Mouse (Mus musculus) MEL (cell line): ENCODE results near the gene Atp6v1g2. TPM values are rescaled to one million over a fixed set of nuclear protein-coding genes. Genes with fewer than 3 reads are reported as not detected.
A peak's percentile ranks its signal among the peaks of the same experiment; 100 is the strongest.

ENCODE experiments used
- DNase-seq: peaks from one replicate; pipeline ENCODE4 v3.0.0; 2011; ENCODE audit warnings: low read depth, low spot score
- H3K27ac ChIP-seq: 2 replicates; pipeline ENCODE4 v1.5.1; 2012; ENCODE audit warnings: low read depth, mild to moderate bottlenecking, control low read depth, low read length, moderate library complexity; ENCODE audit not compliant: control insufficient read depth
- H3K27me3 ChIP-seq, 2 experiments: fragments of 150-350 bp in 1 of 2; sonication (generic) in 1 of 2; 2 replicates each; pipeline ENCODE4 v1.6.1; 2012; ENCODE audit warnings: low read length in 2 of 2, mild to moderate bottlenecking in 2 of 2, improper control_type of control experiment in 1 of 2, moderate library complexity in 1 of 2; ENCODE audit not compliant: insufficient read depth in 2 of 2, control insufficient read depth in 1 of 2
- H3K36me3 ChIP-seq, 2 experiments: 2 replicates each; pipeline ENCODE4 v1.6.1; 2012 to 2014; ENCODE audit warnings: low read length in 2 of 2, improper control_type of control experiment in 1 of 2, inconsistent platforms in 1 of 2, mild to moderate bottlenecking in 1 of 2; ENCODE audit not compliant: insufficient read depth in 2 of 2, control insufficient read depth in 1 of 2
- H3K4me1 ChIP-seq, 2 experiments: fragments of 150-350 bp in 1 of 2; sonication (generic) in 1 of 2; 2 replicates each; pipeline ENCODE4 v1.6.1; 2012; ENCODE audit warnings: low read length in 2 of 2, improper control_type of control experiment in 1 of 2, mild to moderate bottlenecking in 1 of 2; ENCODE audit not compliant: insufficient read depth in 2 of 2, control insufficient read depth in 1 of 2
- H3K4me3 ChIP-seq, 2 experiments: fragments of 150-350 bp in 1 of 2; sonication (generic) in 1 of 2; 2 replicates each; pipeline ENCODE4 v1.5.1; 2012; ENCODE audit warnings: low read depth in 2 of 2, low read length in 2 of 2, mild to moderate bottlenecking in 2 of 2, moderate library complexity in 2 of 2, control low read depth in 1 of 2, improper control_type of control experiment in 1 of 2; ENCODE audit not compliant: control insufficient read depth in 1 of 2, insufficient read depth in 1 of 2
- H3K79me2 ChIP-seq: 2 replicates; pipeline ENCODE4 v1.6.1; 2012; ENCODE audit warnings: mild to moderate bottlenecking, low read length, moderate library complexity; ENCODE audit not compliant: control insufficient read depth, poor library complexity, insufficient read depth
- H3K9ac ChIP-seq: 2 replicates; pipeline ENCODE4 v1.6.1; 2012; ENCODE audit warnings: low read depth, mild to moderate bottlenecking, control low read depth, low read length, moderate library complexity; ENCODE audit not compliant: control insufficient read depth, poor library complexity, severe bottlenecking
- H3K9me3 ChIP-seq: fragments of 150-350 bp; sonication (generic); replicated peaks from 2 replicates; pipeline ENCODE4 v1.6.1; 2012; ENCODE audit warnings: mild to moderate bottlenecking, low read length, improper control_type of control experiment, moderate library complexity; ENCODE audit not compliant: insufficient read depth
- BHLHE40 ChIP-seq: IDR thresholded peaks from 2 replicates; pipeline ENCODE4 v1.6.1; 2012; ENCODE audit warnings: low read depth, mild to moderate bottlenecking, inconsistent platforms, low read length, improper control_type of control experiment, borderline replicate concordance
- CHD1 ChIP-seq: IDR thresholded peaks from 2 replicates; pipeline ENCODE4 v1.6.1; 2012; ENCODE audit warnings: low read depth, mild to moderate bottlenecking, inconsistent platforms, low read length, improper control_type of control experiment
- CHD2 ChIP-seq: IDR thresholded peaks from 2 replicates; pipeline ENCODE4 v1.6.1; 2011; ENCODE audit warnings: low read length, improper control_type of control experiment
- E2F4 ChIP-seq: IDR thresholded peaks from 2 replicates; pipeline ENCODE4 v1.6.1; 2011; ENCODE audit warnings: low read depth, low read length, improper control_type of control experiment, borderline replicate concordance
- ELF1 ChIP-seq: IDR thresholded peaks from 2 replicates; pipeline ENCODE4 v1.6.1; 2014; ENCODE audit warnings: low read depth, mild to moderate bottlenecking, inconsistent platforms, low read length, improper control_type of control experiment, moderate library complexity
- EP300 ChIP-seq, 2 experiments: IDR thresholded peaks; 2 replicates each; pipeline ENCODE4 v1.6.1; 2011; ENCODE audit warnings: improper control_type of control experiment in 2 of 2, low read length in 2 of 2, low read depth in 1 of 2, mild to moderate bottlenecking in 1 of 2
- ETS1 ChIP-seq: IDR thresholded peaks from 2 replicates; pipeline ENCODE4 v1.6.1; 2012; ENCODE audit warnings: low read depth, mild to moderate bottlenecking, inconsistent platforms, low read length, improper control_type of control experiment, moderate library complexity
- GABPA ChIP-seq: IDR thresholded peaks from 2 replicates; pipeline ENCODE4 v1.6.1; 2012; ENCODE audit warnings: low read depth, mild to moderate bottlenecking, inconsistent platforms, low read length, improper control_type of control experiment, moderate library complexity
- GATA1 ChIP-seq: IDR thresholded peaks from 2 replicates; pipeline ENCODE4 v1.6.1; 2011; ENCODE audit warnings: low read depth, low read length, improper control_type of control experiment
- HCFC1 ChIP-seq: IDR thresholded peaks from 2 replicates; pipeline ENCODE4 v1.6.1; 2012; ENCODE audit warnings: low read depth, mild to moderate bottlenecking, inconsistent platforms, low read length, improper control_type of control experiment, moderate library complexity
- JUND ChIP-seq: IDR thresholded peaks from 2 replicates; pipeline ENCODE4 v1.6.1; 2011; ENCODE audit warnings: low read depth, mild to moderate bottlenecking, improper control_type of control experiment, low read length
- KAT2A ChIP-seq: conservative IDR thresholded peaks from 2 replicates; pipeline ENCODE4 v1.6.1; 2012; ENCODE audit warnings: low read depth, low read length, improper control_type of control experiment, inconsistent platforms
- MAFK ChIP-seq: IDR thresholded peaks from 2 replicates; pipeline ENCODE4 v1.6.1; 2011; ENCODE audit warnings: low read depth, mild to moderate bottlenecking, low read length, improper control_type of control experiment, borderline replicate concordance
- MAZ ChIP-seq: IDR thresholded peaks from 2 replicates; pipeline ENCODE4 v1.6.1; 2012; ENCODE audit warnings: low read depth, mild to moderate bottlenecking, inconsistent platforms, low read length, improper control_type of control experiment
- MEF2A ChIP-seq: IDR thresholded peaks from 2 replicates; pipeline ENCODE4 v1.6.1; 2014; ENCODE audit warnings: low read depth, mild to moderate bottlenecking, inconsistent platforms, low read length, improper control_type of control experiment; ENCODE audit not compliant: poor library complexity, insufficient replicate concordance, severe bottlenecking; ENCODE audit errors: extremely low read depth
- MXI1 ChIP-seq: IDR thresholded peaks from 2 replicates; pipeline ENCODE4 v1.6.1; 2011; ENCODE audit warnings: mild to moderate bottlenecking, low read depth, low read length, improper control_type of control experiment
- MYB ChIP-seq: IDR thresholded peaks from 2 replicates; pipeline ENCODE4 v1.6.1; 2011; ENCODE audit warnings: mild to moderate bottlenecking, low read depth, low read length, improper control_type of control experiment
- NELFE ChIP-seq: IDR thresholded peaks from 2 replicates; pipeline ENCODE4 v1.6.1; 2011; ENCODE audit warnings: low read depth, low read length, improper control_type of control experiment
- NRF1 ChIP-seq: IDR thresholded peaks from 2 replicates; pipeline ENCODE4 v1.6.1; 2014; ENCODE audit warnings: low read depth, mild to moderate bottlenecking, inconsistent platforms, low read length, improper control_type of control experiment, moderate library complexity; ENCODE audit not compliant: poor library complexity, insufficient read depth, severe bottlenecking
- POLR2A ChIP-seq, 2 experiments: IDR thresholded peaks; 2 replicates each; pipeline ENCODE4 v1.6.1; 2011 to 2012; ENCODE audit warnings: low read length in 2 of 2, mild to moderate bottlenecking in 2 of 2, control low read depth in 1 of 2, improper control_type of control experiment in 1 of 2, low read depth in 1 of 2, moderate library complexity in 1 of 2; ENCODE audit not compliant: control insufficient read depth in 1 of 2, insufficient read depth in 1 of 2, poor library complexity in 1 of 2
- POLR2AphosphoS2 ChIP-seq: IDR thresholded peaks from 2 replicates; pipeline ENCODE4 v1.6.1; 2011; ENCODE audit warnings: low read length, improper control_type of control experiment
- POLR2AphosphoS5 ChIP-seq: IDR thresholded peaks from 2 replicates; pipeline ENCODE4 v1.6.1; 2012; ENCODE audit warnings: low read depth, borderline replicate concordance, mild to moderate bottlenecking, inconsistent platforms, low read length, moderate library complexity, mixed read lengths
- RAD21 ChIP-seq: IDR thresholded peaks from 2 replicates; pipeline ENCODE4 v1.6.1; 2011; ENCODE audit warnings: mild to moderate bottlenecking, low read depth, low read length, improper control_type of control experiment
- RCOR1 ChIP-seq: IDR thresholded peaks from 2 replicates; pipeline ENCODE4 v1.6.1; 2012; ENCODE audit warnings: low read depth, mild to moderate bottlenecking, inconsistent platforms, low read length, improper control_type of control experiment
- SIN3A ChIP-seq: IDR thresholded peaks from 2 replicates; pipeline ENCODE4 v1.6.1; 2012; ENCODE audit warnings: low read length, improper control_type of control experiment, inconsistent platforms
- SMC3 ChIP-seq: IDR thresholded peaks from 2 replicates; pipeline ENCODE4 v1.6.1; 2011; ENCODE audit warnings: low read depth, low read length, improper control_type of control experiment
- TAL1 ChIP-seq: IDR thresholded peaks from 2 replicates; pipeline ENCODE4 v1.6.1; 2012; ENCODE audit warnings: mild to moderate bottlenecking, inconsistent platforms, low read length, moderate library complexity, mixed read lengths
- TCF12 ChIP-seq: IDR thresholded peaks from 2 replicates; pipeline ENCODE4 v1.6.1; 2014; ENCODE audit warnings: low read depth, mild to moderate bottlenecking, inconsistent platforms, low read length, improper control_type of control experiment, moderate library complexity
- UBTF ChIP-seq: IDR thresholded peaks from 2 replicates; pipeline ENCODE4 v1.6.1; 2012; ENCODE audit warnings: low read depth, mild to moderate bottlenecking, inconsistent platforms, low read length, improper control_type of control experiment, moderate library complexity, borderline replicate concordance; ENCODE audit not compliant: insufficient read depth
- USF1 ChIP-seq: IDR thresholded peaks from 2 replicates; pipeline ENCODE4 v1.6.1; 2014; ENCODE audit warnings: low read depth, mild to moderate bottlenecking, inconsistent platforms, low read length, improper control_type of control experiment, moderate library complexity
- USF2 ChIP-seq, 2 experiments: IDR thresholded peaks; 2 replicates each; pipeline ENCODE4 v1.6.1; 2011 to 2012; ENCODE audit warnings: improper control_type of control experiment in 2 of 2, low read length in 2 of 2, borderline replicate concordance in 1 of 2, inconsistent platforms in 1 of 2, low read depth in 1 of 2, mild to moderate bottlenecking in 1 of 2; ENCODE audit not compliant: insufficient read depth in 1 of 2
- ZC3H11A ChIP-seq: IDR thresholded peaks from 2 replicates; pipeline ENCODE4 v1.6.1; 2012; ENCODE audit warnings: low read depth, mild to moderate bottlenecking, inconsistent platforms, low read length, improper control_type of control experiment
- ZKSCAN1 ChIP-seq: IDR thresholded peaks from 2 replicates; pipeline ENCODE4 v1.6.1; 2012; ENCODE audit warnings: low read depth, mild to moderate bottlenecking, inconsistent platforms, low read length, improper control_type of control experiment, moderate library complexity
- ZMIZ1 ChIP-seq: IDR thresholded peaks from 2 replicates; pipeline ENCODE4 v1.6.1; 2012; ENCODE audit warnings: low read depth, mild to moderate bottlenecking, inconsistent platforms, low read length, improper control_type of control experiment, moderate library complexity
- ZNF384 ChIP-seq: IDR thresholded peaks from 2 replicates; pipeline ENCODE4 v1.6.1; 2012; ENCODE audit warnings: low read depth, mild to moderate bottlenecking, inconsistent platforms, low read length, improper control_type of control experiment
- polyA plus RNA-seq, 2 experiments: library from polyadenylated mRNA; stranded (reverse) in 1 of 2; unstranded in 1 of 2; fragments of >175 nt in 1 of 2; fragments of >200 nt in 1 of 2; gene quantifications; 2 replicates each; pipeline versions ENCODE4 v1.2.1 to v1.2.4; 2012; ENCODE audit warnings: low replicate concordance in 2 of 2, low read depth in 1 of 2; ENCODE audit not compliant: insufficient read length in 2 of 2, insufficient read depth in 1 of 2, missing spikeins in 1 of 2
- total RNA-seq: library from RNA; depleted of rRNA; stranded (reverse); fragments of 300-350 nt; gene quantifications from 2 replicates; pipeline ENCODE4 v1.2.3, GENCODE M21; 2012

The Atp6v1g2 gene
- total and polyA plus RNA-seq, 3 experiments: 0.46 to 4.7 TPM; not detected in 1

GRCm38 (mm10) chr17:35254241-35255098 is 21.0 kb downstream of the Atp6v1g2 start:
- peaks cover 4 to 7% of the 10 kb centered on the region in 2 experiments; a peak in 3 of 4 replicates for H3K36me3 ChIP-seq
- peaks cover 2 to 10% of the 10 kb centered on the region in 2 experiments for H3K4me1 ChIP-seq
- no peaks in the 10 kb centered on the region for H3K27me3 ChIP-seq
- H3K4me3 ChIP-seq: no peak overlapping the region
- H3K9me3 ChIP-seq: no peaks in the 10 kb centered on the region
- H3K79me2 ChIP-seq: no peaks in the 10 kb centered on the region; the same call in 1 of the 2 replicates
- peak; percentile 88 for DNase-seq
- no peak overlapping the region for H3K9ac ChIP-seq
- no peak overlapping the region for H3K27ac ChIP-seq
- TF ChIP-seq ETS1 (no peak), GABPA (no peak), MAFK (no peak), TAL1 (no peak), MEF2A (0 out of 2 replicates have a peak, but pooled peaks have one; percentile 12), NRF1 (no peak), JUND (no peak), KAT2A (no peak), TCF12 (no peak), SIN3A (no peak; the same call in none of the 2 replicates), CHD1 (no peak), ZC3H11A (peak; percentile 42), GATA1 (no peak), ZMIZ1 (no peak), POLR2A (IDR thresholded peaks at IDR 0.05; ENCODE audit: control insufficient read depth in 1 of 2, insufficient read depth in 1 of 2, low read depth in 1 of 2, low read length in 2 of 2, poor library complexity in 1 of 2) (peak in 1 of 2 experiments; percentile 33; a peak in 1 of 4 replicates), EP300 (IDR thresholded peaks at IDR 0.05; ENCODE audit: low read depth in 1 of 2, low read length in 2 of 2) (no peak), ELF1 (no peak), MAZ (0 out of 2 replicates have a peak, but pooled peaks have one; percentile 25), RCOR1 (no peak), POLR2AphosphoS2 (peak; percentile 64; the same call in 1 of the 2 replicates), ZNF384 (no peak), USF1 (peak; percentile 61), BHLHE40 (no peak), MXI1 (peak; percentile 37; the same call in 1 of the 2 replicates), MYB (no peak), ZKSCAN1 (no peak), POLR2AphosphoS5 (no peak), SMC3 (peak; percentile 90), HCFC1 (0 out of 2 replicates have a peak, but pooled peaks have one; percentile 23), NELFE (no peak), E2F4 (no peak), RAD21 (peak; percentile 57), CHD2 (peak; percentile 14; the same call in 1 of the 2 replicates), UBTF (no peak), USF2 (IDR thresholded peaks at IDR 0.05; ENCODE audit: borderline replicate concordance in 1 of 2, insufficient read depth in 1 of 2, low read depth in 1 of 2, low read length in 2 of 2) (no peak)
